Mouse (Mus musculus): ENCODE data around the gene Rras2. TPM values are rescaled to one million over a fixed set of nuclear protein-coding genes. Genes with fewer than 3 reads are reported as not detected.
A peak's percentile ranks its signal among the peaks of the same experiment; 100 is the strongest.

Gene Rras2
- polyA plus RNA-seq, 1 experiment from 2014 or later, result 20.4 TPM

GRCm38 (mm10) chr7:114129281-114129680 is 11.7 kb upstream of the Rras2 start:
- 49% methylated on average over 2 of the region's 2 CpGs for whole genome bisulfite sequencing
- no peak overlapping the region for H3K9ac ChIP-seq (ENCODE audit: low read depth, low read length)
- no peak overlapping the region for H3K4me3 ChIP-seq (ENCODE audit: low read depth, low read length)
- H3K4me2 ChIP-seq, result no peak overlapping the region
- DNase-seq (ENCODE audit: low spot score), result no peak
- no peaks in the 10 kb centered on the region for H3K36me3 ChIP-seq (ENCODE audit: control insufficient read depth, insufficient read depth, low read length)
- no peaks in the 10 kb centered on the region for H3K27me3 ChIP-seq (replicated peaks; ENCODE audit: control insufficient read depth, insufficient read depth, low read length)
- no peaks in the 10 kb centered on the region; the same call in 1 of the 2 replicates for H3K9me3 ChIP-seq (ENCODE audit: control insufficient read depth, low read length)
- no peak for ATAC-seq (replicated peaks; ENCODE audit: low FRiP score)
- H3K27ac ChIP-seq (ENCODE audit: low read depth, low read length), result no peak overlapping the region
- H3K4me1 ChIP-seq (replicated peaks; ENCODE audit: control insufficient read depth, insufficient read depth, low read length), result no peaks in the 10 kb centered on the region

DNA sequence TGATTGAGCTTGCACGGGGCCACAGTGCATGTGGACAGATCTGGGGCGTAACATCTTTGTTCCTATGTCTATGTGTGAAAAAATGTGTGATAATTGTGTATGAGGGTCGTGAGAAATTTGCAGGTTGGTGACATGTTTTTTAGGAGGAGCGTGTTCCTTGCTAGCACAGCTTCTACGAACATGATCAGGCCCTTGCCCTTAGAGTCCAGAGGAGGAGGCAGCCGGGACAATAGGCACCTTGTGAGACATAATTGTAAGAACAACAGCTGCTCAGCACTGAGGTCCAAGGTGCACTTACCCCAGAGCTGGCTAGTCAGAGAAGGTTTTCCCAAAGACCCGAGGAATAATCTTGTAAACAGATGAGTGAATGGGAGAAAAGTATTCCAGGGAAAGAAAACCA is 599 bp upstream of the Rras2 start:
- H3K27ac ChIP-seq (ENCODE audit: low read depth, low read length), result no peak overlapping the region
- peak overlapping the region; percentile 86 for H3K4me2 ChIP-seq
- DNase-seq (ENCODE audit: low spot score) (no peak), ATAC-seq (replicated peaks; ENCODE audit: low FRiP score) (no peak)
- H3K36me3 ChIP-seq (ENCODE audit: control insufficient read depth, insufficient read depth, low read length), result no peaks in the 10 kb centered on the region
- no peak overlapping the region for H3K9ac ChIP-seq (ENCODE audit: low read depth, low read length)
- no peaks in the 10 kb centered on the region for H3K9me3 ChIP-seq (ENCODE audit: control insufficient read depth, low read length)
- 53% methylated on average over 7 of the region's 7 CpGs for WGBS
- H3K4me3 ChIP-seq (ENCODE audit: low read depth, low read length), result peak overlapping the region; percentile 87
- H3K27me3 ChIP-seq (replicated peaks; ENCODE audit: control insufficient read depth, insufficient read depth, low read length), result peaks cover 7% of the 10 kb centered on the region; the same call in 1 of the 2 replicates
- peaks cover 8% of the 10 kb centered on the region for H3K4me1 ChIP-seq (replicated peaks; ENCODE audit: control insufficient read depth, insufficient read depth, low read length)

DNA sequence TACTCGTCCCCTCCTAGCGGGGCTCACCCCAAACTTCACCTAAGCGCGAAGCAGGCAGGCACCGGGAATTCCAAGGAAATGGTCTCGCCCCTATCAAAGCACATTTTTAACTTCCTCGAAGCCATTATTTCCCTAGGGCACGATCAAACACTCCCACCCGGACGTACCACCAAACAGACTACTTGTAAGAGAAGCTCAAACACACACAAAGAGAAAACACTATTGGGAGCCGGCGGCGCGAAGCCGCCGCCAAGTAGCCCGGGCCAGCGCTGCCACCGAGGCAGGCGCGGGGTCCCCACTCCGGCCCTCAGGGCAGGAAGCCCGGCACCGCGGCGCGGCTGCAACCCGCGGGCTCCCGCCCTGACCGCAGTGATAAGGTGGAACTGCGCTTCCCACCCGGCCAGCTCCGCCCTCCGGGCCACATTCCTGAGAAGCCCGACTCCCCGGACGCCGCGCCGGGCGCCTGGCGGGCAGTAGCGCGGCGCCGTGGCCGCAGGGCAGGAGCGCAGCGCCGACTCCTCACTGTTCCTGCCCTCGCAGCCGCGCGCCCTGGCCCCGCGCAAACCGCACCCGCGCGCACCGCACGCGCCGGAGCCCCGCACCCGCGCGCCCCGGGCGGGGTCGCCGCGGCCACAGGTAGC is 750 bp downstream of the Rras2 start:
- peak overlapping the region; percentile 79 for H3K9ac ChIP-seq (ENCODE audit: low read depth, low read length)
- H3K4me3 ChIP-seq (ENCODE audit: low read depth, low read length), result peak overlapping the region; percentile 87
- H3K9me3 ChIP-seq (ENCODE audit: control insufficient read depth, low read length), result no peaks in the 10 kb centered on the region
- ATAC-seq (replicated peaks; ENCODE audit: low FRiP score), result peak; percentile 83
- no peaks in the 10 kb centered on the region for H3K36me3 ChIP-seq (ENCODE audit: control insufficient read depth, insufficient read depth, low read length)
- peak; percentile 77 for DNase-seq (ENCODE audit: low spot score)
- peaks cover 8% of the 10 kb centered on the region for H3K4me1 ChIP-seq (replicated peaks; ENCODE audit: control insufficient read depth, insufficient read depth, low read length)
- H3K27me3 ChIP-seq (replicated peaks; ENCODE audit: control insufficient read depth, insufficient read depth, low read length), result peaks cover 7% of the 10 kb centered on the region; the same call in 1 of the 2 replicates
- H3K27ac ChIP-seq (ENCODE audit: low read depth, low read length), result peak overlapping the region; percentile 91
- under 1% methylated on average over 71 of the region's 74 CpGs for WGBS
- H3K4me2 ChIP-seq, result peak overlapping the region; percentile 86

GRCm38 (mm10) chr7:114115961-114116360 is 1.6 kb downstream of the Rras2 start:
- H3K4me2 ChIP-seq, result peak overlapping the region; percentile 86
- peaks cover 7% of the 10 kb centered on the region; the same call in 1 of the 2 replicates for H3K27me3 ChIP-seq (replicated peaks; ENCODE audit: control insufficient read depth, insufficient read depth, low read length)
- H3K4me1 ChIP-seq (replicated peaks; ENCODE audit: control insufficient read depth, insufficient read depth, low read length), result peaks cover 8% of the 10 kb centered on the region
- H3K27ac ChIP-seq (ENCODE audit: low read depth, low read length), result no peak overlapping the region
- no peak for ATAC-seq (replicated peaks; ENCODE audit: low FRiP score)
- DNase-seq (ENCODE audit: low spot score), result no peak
- no peak overlapping the region for H3K9ac ChIP-seq (ENCODE audit: low read depth, low read length)
- peak overlapping the region; percentile 87 for H3K4me3 ChIP-seq (ENCODE audit: low read depth, low read length)
- WGBS, result 24% methylated on average over 9 of the region's 9 CpGs
- H3K9me3 ChIP-seq (ENCODE audit: control insufficient read depth, low read length), result no peaks in the 10 kb centered on the region
- H3K36me3 ChIP-seq (ENCODE audit: control insufficient read depth, insufficient read depth, low read length), result no peaks in the 10 kb centered on the region

- H3K27ac ChIP-seq (ENCODE audit: low read depth, low read length), result no peak overlapping the region
- no peaks in the 10 kb centered on the region for H3K36me3 ChIP-seq (ENCODE audit: control insufficient read depth, insufficient read depth, low read length)
- no peaks in the 10 kb centered on the region for H3K9me3 ChIP-seq (ENCODE audit: control insufficient read depth, low read length)
- no peak overlapping the region for H3K4me2 ChIP-seq
- ATAC-seq (replicated peaks; ENCODE audit: low FRiP score) (no peak), DNase-seq (ENCODE audit: low spot score) (no peak)
- peaks cover 8% of the 10 kb centered on the region for H3K4me1 ChIP-seq (replicated peaks; ENCODE audit: control insufficient read depth, insufficient read depth, low read length)
- H3K4me3 ChIP-seq (ENCODE audit: low read depth, low read length), result no peak overlapping the region
- 67% methylated on average over 3 of the region's 3 CpGs for WGBS
- H3K27me3 ChIP-seq (replicated peaks; ENCODE audit: control insufficient read depth, insufficient read depth, low read length), result peaks cover 7% of the 10 kb centered on the region; the same call in 1 of the 2 replicates
- H3K9ac ChIP-seq (ENCODE audit: low read depth, low read length), result no peak overlapping the region
Measured at GRCm38 (mm10) chr7:114114976-114115375, 2.6 kb downstream of the Rras2 start.

GRCm38 (mm10) chr7:114114284-114114683 is 3.3 kb downstream of the Rras2 start:
- no peak for DNase-seq (ENCODE audit: low spot score)
- Histone ChIP-seq H3K9ac (ENCODE audit: low read depth, low read length) (no peak overlapping the region), H3K9me3 (ENCODE audit: control insufficient read depth, low read length) (no peaks in the 10 kb centered on the region), H3K4me1 (replicated peaks; ENCODE audit: control insufficient read depth, insufficient read depth, low read length) (peaks cover 8% of the 10 kb centered on the region), H3K4me2 (no peak overlapping the region), H3K4me3 (ENCODE audit: low read depth, low read length) (no peak overlapping the region), H3K36me3 (ENCODE audit: control insufficient read depth, insufficient read depth, low read length) (no peaks in the 10 kb centered on the region), H3K27me3 (replicated peaks; ENCODE audit: control insufficient read depth, insufficient read depth, low read length) (peaks cover 7% of the 10 kb centered on the region; the same call in 1 of the 2 replicates), H3K27ac (ENCODE audit: low read depth, low read length) (no peak overlapping the region)
- WGBS, result 90% methylated on average over 2 of the region's 2 CpGs
- ATAC-seq (replicated peaks; ENCODE audit: low FRiP score), result no peak

DNA sequence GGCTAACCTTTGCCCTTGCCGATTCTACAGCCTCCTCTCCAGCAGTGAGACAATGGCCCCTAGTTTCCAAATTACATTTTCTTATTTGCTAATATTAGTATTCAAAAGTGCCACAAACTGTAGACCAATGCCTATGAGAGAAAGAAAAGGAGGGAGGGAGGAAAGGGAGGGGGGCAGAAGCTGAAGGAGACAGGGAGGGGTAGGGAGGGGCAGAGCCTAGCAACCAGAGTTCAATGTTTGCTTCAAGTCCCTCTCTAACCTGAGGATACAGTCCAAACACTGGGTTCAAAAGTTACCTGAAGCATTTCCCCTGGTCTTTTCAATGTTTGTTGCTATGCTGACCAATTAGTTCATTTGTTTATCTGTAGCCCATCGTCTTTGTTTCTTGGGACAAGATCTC is 7.1 kb downstream of the Rras2 start:
- WGBS, result 66% methylated on average over 2 of the region's 2 CpGs
- H3K9ac ChIP-seq (ENCODE audit: low read depth, low read length), result no peak overlapping the region
- peaks cover 10% of the 10 kb centered on the region for H3K4me1 ChIP-seq (replicated peaks; ENCODE audit: control insufficient read depth, insufficient read depth, low read length)
- no peaks in the 10 kb centered on the region for H3K27me3 ChIP-seq (replicated peaks; ENCODE audit: control insufficient read depth, insufficient read depth, low read length)
- no peaks in the 10 kb centered on the region for H3K36me3 ChIP-seq (ENCODE audit: control insufficient read depth, insufficient read depth, low read length)
- H3K27ac ChIP-seq (ENCODE audit: low read depth, low read length), result no peak overlapping the region
- H3K4me2 ChIP-seq, result no peak overlapping the region
- ATAC-seq (replicated peaks; ENCODE audit: low FRiP score) (no peak), DNase-seq (ENCODE audit: low spot score) (no peak)
- no peaks in the 10 kb centered on the region for H3K9me3 ChIP-seq (ENCODE audit: control insufficient read depth, low read length)
- H3K4me3 ChIP-seq (ENCODE audit: low read depth, low read length), result no peak overlapping the region

DNA sequence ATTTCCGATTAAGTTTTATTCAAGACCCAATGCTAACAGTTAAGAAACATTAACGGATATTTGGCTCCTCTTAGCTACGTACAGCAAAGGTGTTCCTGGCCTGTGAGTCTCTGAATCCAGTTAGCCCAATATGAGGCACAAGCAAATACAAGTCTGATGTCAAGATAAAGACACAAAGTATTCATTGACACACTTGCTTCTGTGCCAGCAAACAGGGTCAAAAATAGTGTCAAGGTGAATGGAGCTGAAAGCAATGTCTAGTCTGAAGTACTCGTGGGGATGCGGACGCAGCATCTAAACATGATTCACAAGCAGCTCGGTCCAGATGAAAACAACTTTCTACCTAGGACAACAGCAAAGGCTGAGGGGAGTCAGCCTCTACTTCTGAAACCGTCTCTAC is 11.7 kb downstream of the Rras2 start:
- 83% methylated on average over 8 of the region's 8 CpGs for WGBS
- Histone ChIP-seq H3K9ac (ENCODE audit: low read depth, low read length) (no peak overlapping the region), H3K36me3 (ENCODE audit: control insufficient read depth, insufficient read depth, low read length) (no peaks in the 10 kb centered on the region), H3K27me3 (replicated peaks; ENCODE audit: control insufficient read depth, insufficient read depth, low read length) (no peaks in the 10 kb centered on the region), H3K9me3 (ENCODE audit: control insufficient read depth, low read length) (no peaks in the 10 kb centered on the region), H3K27ac (ENCODE audit: low read depth, low read length) (no peak overlapping the region), H3K4me2 (no peak overlapping the region), H3K4me3 (ENCODE audit: low read depth, low read length) (no peak overlapping the region), H3K4me1 (replicated peaks; ENCODE audit: control insufficient read depth, insufficient read depth, low read length) (peaks cover 14% of the 10 kb centered on the region)
- DNase-seq (ENCODE audit: low spot score) (no peak), ATAC-seq (replicated peaks; ENCODE audit: low FRiP score) (no peak)

DNA sequence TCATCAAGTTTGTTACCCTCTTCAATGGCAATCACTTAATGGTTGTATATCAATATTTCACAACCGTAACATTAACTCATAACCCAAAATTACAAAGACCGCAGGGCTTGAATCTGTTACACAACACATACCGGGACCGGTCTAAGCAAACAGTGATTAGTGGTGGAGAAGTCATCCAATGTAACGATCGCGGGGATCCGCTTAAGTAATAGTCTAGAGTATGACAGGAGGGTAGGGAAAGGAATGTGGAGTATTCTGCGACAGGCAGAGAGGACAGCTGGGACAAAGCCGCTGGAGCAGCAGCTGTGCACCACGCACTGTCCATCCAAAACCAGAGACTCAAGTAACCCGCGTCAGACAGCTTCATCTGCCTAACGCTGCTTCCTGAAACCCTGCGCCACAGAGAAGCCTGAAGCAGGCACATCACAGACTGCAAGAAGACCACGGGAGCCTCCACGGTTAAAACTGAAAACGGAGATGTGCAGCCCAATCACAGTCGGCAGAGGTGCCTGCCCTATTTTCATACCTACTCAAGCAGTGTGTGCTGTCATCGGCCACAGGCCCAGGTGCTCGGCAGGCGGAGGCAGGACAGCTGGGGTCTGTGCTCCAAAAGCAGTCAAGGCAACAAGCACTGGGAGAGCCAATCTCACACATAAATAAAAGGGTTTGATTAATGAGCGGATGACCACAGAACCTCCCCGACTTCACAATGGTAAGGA is 13.8 kb downstream of the Rras2 start:
- 80% methylated on average over 24 of the region's 24 CpGs for WGBS
- no peaks in the 10 kb centered on the region for H3K9me3 ChIP-seq (ENCODE audit: control insufficient read depth, low read length)
- no peak overlapping the region for H3K27ac ChIP-seq (ENCODE audit: low read depth, low read length)
- no peak overlapping the region for H3K4me3 ChIP-seq (ENCODE audit: low read depth, low read length)
- DNase-seq (ENCODE audit: low spot score) (no peak), ATAC-seq (replicated peaks; ENCODE audit: low FRiP score) (no peak; the same call in 1 of the 2 replicates)
- H3K27me3 ChIP-seq (replicated peaks; ENCODE audit: control insufficient read depth, insufficient read depth, low read length), result no peaks in the 10 kb centered on the region
- no peaks in the 10 kb centered on the region for H3K36me3 ChIP-seq (ENCODE audit: control insufficient read depth, insufficient read depth, low read length)
- H3K9ac ChIP-seq (ENCODE audit: low read depth, low read length), result no peak overlapping the region
- peaks cover 14% of the 10 kb centered on the region for H3K4me1 ChIP-seq (replicated peaks; ENCODE audit: control insufficient read depth, insufficient read depth, low read length)
- H3K4me2 ChIP-seq, result no peak overlapping the region
